Mouse (Mus musculus) forebrain, embryonic 12.5 days (tissue): ENCODE measurements around the gene Olfr1389. TPM values are rescaled to one million over a fixed set of nuclear protein-coding genes. Genes with fewer than 3 reads are reported as not detected.
"Not testable (repeated sequence)": the region's sequence is repeated elsewhere in the genome, so short reads cannot be mapped to it uniquely, and the experiment has no call there.

ENCODE experiments used
- ATAC-seq: fragments of 200-750 bp; cut with Nextera tagmentation; 2 replicates; pipeline ENCODE4 v1.8.0; 2017; ENCODE audit warnings: moderate TSS enrichment; ENCODE audit not compliant: low FRiP score
- H3K27ac ChIP-seq: fragments of 300-500 bp; sonication (generic); 2 replicates; pipeline ENCODE4 v1.5.1; 2016; ENCODE audit warnings: mild to moderate bottlenecking
- H3K27me3 ChIP-seq: fragments of 300-500 bp; sonication (generic); 2 replicates; pipeline ENCODE4 v1.6.1; 2016; ENCODE audit warnings: mild to moderate bottlenecking
- H3K36me3 ChIP-seq: fragments of 300-500 bp; sonication (generic); replicated peaks from 2 replicates; pipeline ENCODE4 v1.6.1; 2016; ENCODE audit warnings: mild to moderate bottlenecking
- H3K4me1 ChIP-seq: fragments of 300-500 bp; sonication (generic); 2 replicates; pipeline ENCODE4 v1.6.1; 2016
- H3K4me2 ChIP-seq: fragments of 300-500 bp; sonication (generic); 2 replicates; pipeline ENCODE4 v1.6.1; 2016; ENCODE audit warnings: mild to moderate bottlenecking, moderate library complexity
- H3K4me3 ChIP-seq: fragments of 300-500 bp; sonication (generic); replicated peaks from 2 replicates; pipeline ENCODE4 v1.5.1; 2016; ENCODE audit warnings: mild to moderate bottlenecking
- H3K9ac ChIP-seq: fragments of 300-500 bp; sonication (generic); 2 replicates; pipeline ENCODE4 v1.6.1; 2016; ENCODE audit warnings: mild to moderate bottlenecking
- H3K9me3 ChIP-seq: fragments of 300-500 bp; sonication (generic); 2 replicates; pipeline ENCODE4 v1.6.1; 2016
- WGBS: fragments of 180-500 bp; shearing (Covaris S2); methylation state at CpG from one replicate; pipeline ENCODE4 v1.1.7; 2016; 5-methylcytosine and 5-hydroxymethylcytosine counted together
- polyA plus RNA-seq: library from polyadenylated mRNA; unstranded; fragments of >200 nt; fragmentation: Nextera tagmentation; extraction: Ambion mirVana; gene quantifications from 2 replicates; pipeline ENCODE4 v1.2.1, GENCODE M21; 2016

Olfr1389 gene
- polyA plus RNA-seq: not detected in 2 replicates

- no peak for ATAC-seq
Measured at GRCm38 (mm10) chr11:49422767-49423166, at the start of gene Olfr1389. TSS of gene Olfr1389 (plus strand) at chr11:49423067.

GRCm38 (mm10) chr11:49383133-49383532 is 39.7 kb upstream of the Olfr1389 start:
- Histone ChIP-seq H3K27me3 (no peaks in the 10 kb centered on the region), H3K4me1 (no peaks in the 10 kb centered on the region), H3K9me3 (0 out of 2 replicates have a peak, but pooled peaks cover 4% of the 10 kb centered on the region), H3K36me3 (no peaks in the 10 kb centered on the region), H3K4me2 (no peak overlapping the region), H3K27ac (no peak overlapping the region), H3K9ac (no peak overlapping the region), H3K4me3 (no peak overlapping the region)
- no peak for ATAC-seq

More at GRCm38 (mm10) chr11:49422767-49423166, at the start of gene Olfr1389:
- no peaks in the 10 kb centered on the region for H3K9me3 ChIP-seq
- H3K27me3 ChIP-seq: no peaks in the 10 kb centered on the region
- H3K27ac ChIP-seq: no peak within 1 kb of the TSS
- 96% methylated on average over 2 of the region's 2 CpGs for WGBS
- H3K4me2 ChIP-seq: no peak within 1 kb of the TSS
- no peak within 1 kb of the TSS for H3K4me3 ChIP-seq
- no peaks in the 10 kb centered on the region for H3K4me1 ChIP-seq
- no peaks in the 10 kb centered on the region for H3K36me3 ChIP-seq
- H3K9ac ChIP-seq: no peak within 1 kb of the TSS

- 93% methylated on average over 7 of the region's 7 CpGs for whole genome bisulfite sequencing
- not testable (repeated sequence) for H3K27me3 ChIP-seq, H3K4me2 ChIP-seq, H3K9ac ChIP-seq, H3K27ac ChIP-seq, H3K4me1 ChIP-seq, H3K36me3 ChIP-seq, ATAC-seq, H3K9me3 ChIP-seq, H3K4me3 ChIP-seq
Measured at GRCm38 (mm10) chr11:49386118-49386517, 36.7 kb upstream of the Olfr1389 start.

- not testable (repeated sequence) for H3K4me3 ChIP-seq, H3K4me2 ChIP-seq, H3K36me3 ChIP-seq, H3K4me1 ChIP-seq, H3K9ac ChIP-seq, H3K9me3 ChIP-seq, H3K27ac ChIP-seq, ATAC-seq, H3K27me3 ChIP-seq
- 56% methylated on average over 1 of the region's 1 CpGs for WGBS
Measured at GRCm38 (mm10) chr11:49392707-49393106, 30.2 kb upstream of the Olfr1389 start.

- Histone ChIP-seq H3K9ac (no peak overlapping the region), H3K4me3 (no peak overlapping the region), H3K4me2 (no peak overlapping the region), H3K36me3 (no peaks in the 10 kb centered on the region), H3K9me3 (no peaks in the 10 kb centered on the region), H3K4me1 (no peaks in the 10 kb centered on the region), H3K27ac (no peak overlapping the region), H3K27me3 (no peaks in the 10 kb centered on the region)
- WGBS: 76% methylated on average over 3 of the region's 3 CpGs
- no peak for ATAC-seq
Measured at GRCm38 (mm10) chr11:49406784-49407183, 16.1 kb upstream of the Olfr1389 start.

- 49% methylated on average over 1 of the region's 1 CpGs for WGBS
- no peak for ATAC-seq
- Histone ChIP-seq H3K36me3 (no peaks in the 10 kb centered on the region), H3K4me3 (no peak overlapping the region), H3K9me3 (no peaks in the 10 kb centered on the region), H3K27me3 (no peaks in the 10 kb centered on the region), H3K9ac (no peak overlapping the region), H3K4me2 (no peak overlapping the region), H3K27ac (no peak overlapping the region), H3K4me1 (no peaks in the 10 kb centered on the region)
Measured at GRCm38 (mm10) chr11:49410540-49410939, 12.3 kb upstream of the Olfr1389 start.

- H3K27me3 ChIP-seq: no peaks in the 10 kb centered on the region
- H3K27ac ChIP-seq: no peak overlapping the region
- H3K9me3 ChIP-seq: no peaks in the 10 kb centered on the region
- H3K4me1 ChIP-seq: no peaks in the 10 kb centered on the region
- H3K4me3 ChIP-seq: no peak overlapping the region
- ATAC-seq: no peak
- H3K36me3 ChIP-seq: no peaks in the 10 kb centered on the region
- WGBS: 82% methylated on average over 1 of the region's 1 CpGs
- no peak overlapping the region for H3K9ac ChIP-seq
- no peak overlapping the region for H3K4me2 ChIP-seq
Measured at GRCm38 (mm10) chr11:49425257-49425927, 2.5 kb downstream of the Olfr1389 start.

- Histone ChIP-seq H3K36me3 (no peaks in the 10 kb centered on the region), H3K4me1 (no peaks in the 10 kb centered on the region), H3K9me3 (no peaks in the 10 kb centered on the region), H3K27me3 (no peaks in the 10 kb centered on the region), H3K4me3 (no peak overlapping the region), H3K4me2 (no peak overlapping the region), H3K9ac (no peak overlapping the region), H3K27ac (no peak overlapping the region)
- ATAC-seq: no peak
- 93% methylated on average over 2 of the region's 2 CpGs for WGBS
Measured at GRCm38 (mm10) chr11:49429641-49430040, 6.8 kb downstream of the Olfr1389 start.

- H3K9me3 ChIP-seq: no peaks in the 10 kb centered on the region
- no peak within 1 kb of the TSS for H3K4me2 ChIP-seq
- no peak for ATAC-seq
- no peak within 1 kb of the TSS for H3K9ac ChIP-seq
- no peak within 1 kb of the TSS for H3K4me3 ChIP-seq
- H3K27me3 ChIP-seq: no peaks in the 10 kb centered on the region
- H3K27ac ChIP-seq: no peak within 1 kb of the TSS
- no peaks in the 10 kb centered on the region for H3K36me3 ChIP-seq
- no peaks in the 10 kb centered on the region for H3K4me1 ChIP-seq
- 68% methylated on average over 3 of the region's 3 CpGs for WGBS
Measured at GRCm38 (mm10) chr11:49436411-49436810, 13.5 kb downstream of the Olfr1389 start, which contains the start of gene Olfr1388. TSS of gene Olfr1388 (plus strand) at chr11:49436624.

GRCm38 (mm10) chr11:49455043-49455442 is 32.2 kb downstream of the Olfr1389 start, which contains the start of gene Olfr1387:
TSS of gene Olfr1387 (plus strand) at chr11:49455343.
- H3K27ac ChIP-seq: no peak within 1 kb of the TSS
- ATAC-seq: no peak
- no peaks in the 10 kb centered on the region for H3K4me1 ChIP-seq
- H3K4me2 ChIP-seq: no peak within 1 kb of the TSS
- no peaks in the 10 kb centered on the region for H3K9me3 ChIP-seq
- no peaks in the 10 kb centered on the region for H3K27me3 ChIP-seq
- H3K9ac ChIP-seq: no peak within 1 kb of the TSS
- H3K4me3 ChIP-seq: no peak within 1 kb of the TSS
- WGBS: 88% methylated on average over 1 of the region's 1 CpGs
- H3K36me3 ChIP-seq: no peaks in the 10 kb centered on the region

GRCm38 (mm10) chr11:49464746-49465145 is 41.9 kb downstream of the Olfr1389 start, which contains the start of gene Olfr1386:
TSS of gene Olfr1386 (plus strand) at chr11:49465046.
- WGBS: 80% methylated on average over 3 of the region's 3 CpGs
- ATAC-seq, H3K9me3 ChIP-seq: not testable (repeated sequence)

More at GRCm38 (mm10) chr11:49464746-49465145, 41.9 kb downstream of the Olfr1389 start, which contains the start of gene Olfr1386:
- not testable (repeated sequence) for H3K27me3 ChIP-seq, H3K4me3 ChIP-seq, H3K4me2 ChIP-seq, H3K27ac ChIP-seq, H3K4me1 ChIP-seq, H3K9ac ChIP-seq, H3K36me3 ChIP-seq
